Mouse (Mus musculus) duodenum, adult 2 months (tissue): ENCODE measurements around the gene Cuzd1. TPM values are rescaled to one million over a fixed set of nuclear protein-coding genes. Genes with fewer than 3 reads are reported as not detected.

ENCODE experiments used
- polyA plus RNA-seq: library from polyadenylated mRNA; depleted of rRNA; stranded (reverse); fragments of >200 nt; gene quantifications from 2 replicates; pipeline ENCODE4 v1.2.3, GENCODE M21; 2012; ENCODE audit warnings: low replicate concordance; rRNA removed

The Cuzd1 gene
- 5.6 TPM in 1 of 2 replicates, not detected in the other for polyA plus RNA-seq

DNA sequence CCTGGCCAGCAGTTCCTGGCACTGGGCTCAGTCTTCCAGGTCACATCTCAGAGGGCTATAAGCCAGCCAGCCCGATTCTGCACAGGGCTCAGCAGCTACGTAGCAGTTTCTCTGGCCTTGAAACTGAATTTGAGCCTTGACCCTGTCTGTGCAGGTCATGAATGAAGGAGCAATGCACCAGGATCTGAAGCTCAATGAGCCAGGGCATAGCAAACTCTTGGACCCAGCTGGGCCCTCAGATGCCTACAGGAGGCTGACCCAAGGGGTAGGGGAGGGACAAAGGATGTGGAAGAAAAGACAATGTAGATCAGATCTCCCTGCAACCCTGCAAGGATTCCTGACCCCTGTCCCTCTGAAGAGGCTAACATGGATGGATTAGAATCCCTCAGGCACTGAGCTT lies at the start of gene Cuzd1:
TSS of gene Cuzd1 (minus strand) at position 101 of the 400 bp plus-strand sequence.

DNA sequence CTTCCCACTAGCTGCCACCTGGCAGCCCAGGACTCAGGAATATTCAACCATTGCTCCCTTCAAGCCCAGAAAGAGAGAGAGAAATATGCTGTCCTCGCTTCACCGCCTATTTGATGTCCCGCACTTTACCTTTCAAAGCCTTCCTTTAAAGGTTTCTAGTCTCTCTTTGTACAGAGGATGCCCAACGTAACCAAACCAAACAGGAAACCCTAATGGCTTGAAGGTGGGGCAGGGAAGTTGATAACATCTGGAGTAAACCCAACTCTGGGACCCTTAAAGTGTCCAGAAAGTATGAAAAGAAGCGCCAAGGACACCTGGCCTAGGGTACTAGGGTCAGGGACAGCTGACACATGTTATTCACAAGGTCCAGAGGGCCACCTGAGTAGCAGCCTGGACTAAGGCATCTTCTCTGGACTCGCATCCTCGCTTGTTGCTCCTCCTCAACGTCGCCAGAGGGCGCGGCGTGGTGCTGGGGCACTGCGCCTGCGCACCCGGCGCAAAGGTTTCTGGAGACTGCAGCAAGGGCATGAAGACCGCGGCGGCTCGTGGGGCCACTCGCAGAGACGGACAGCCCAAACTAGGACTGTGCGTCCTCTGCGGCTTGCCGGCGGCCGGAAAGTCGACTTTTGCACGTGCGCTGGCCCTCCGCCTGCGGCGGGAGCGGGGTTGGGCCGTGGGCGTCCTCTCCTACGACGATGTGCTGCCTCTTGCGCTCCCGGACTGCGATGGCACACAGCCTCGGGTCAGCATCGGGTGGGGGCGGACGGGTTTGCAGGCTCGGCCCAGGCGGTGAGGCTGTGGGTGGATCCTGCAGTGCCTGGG lies 48.8 kb upstream of the Cuzd1 start, which contains the start of gene Pstk:
TSS of gene Pstk (plus strand) at position 494 of the 822 bp plus-strand sequence.

DNA sequence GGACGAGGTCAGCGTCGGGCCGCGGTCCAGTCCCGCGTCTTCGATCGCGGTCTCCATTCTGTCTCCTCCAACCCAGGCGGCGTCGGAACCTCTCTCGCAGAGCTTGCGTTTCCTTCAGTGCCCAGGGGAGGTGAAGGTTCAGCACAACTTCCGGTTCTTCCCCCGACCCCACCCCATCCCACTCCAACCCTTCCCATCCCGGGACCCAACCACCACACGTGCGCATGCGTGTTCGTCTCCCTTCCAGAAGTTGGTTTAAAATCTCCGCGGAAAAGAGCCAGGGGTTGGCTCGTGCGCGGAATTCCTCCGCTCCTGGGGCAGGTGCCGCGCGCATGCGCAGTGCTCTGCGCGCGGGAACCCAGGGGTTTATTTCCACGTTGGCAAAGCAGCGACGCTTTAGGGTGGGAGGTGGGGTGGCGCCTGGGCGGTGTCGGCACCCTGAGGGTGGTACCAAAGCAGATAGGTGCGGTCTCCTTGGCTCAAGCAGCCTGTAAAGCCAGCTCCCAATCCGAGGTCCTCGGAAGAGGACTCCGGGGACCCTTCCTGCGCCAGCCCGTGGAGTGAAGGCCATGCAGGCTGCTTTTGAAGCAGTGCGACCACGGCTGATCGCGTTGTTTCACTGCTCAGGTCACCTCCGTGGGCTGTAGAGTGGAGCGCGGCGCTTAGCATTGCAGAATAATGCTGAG lies 40.7 kb upstream of the Cuzd1 start, which contains the start of gene 2310057M21Rik:
TSS of gene 2310057M21Rik (minus strand) at position 145 of the 686 bp plus-strand sequence.

DNA sequence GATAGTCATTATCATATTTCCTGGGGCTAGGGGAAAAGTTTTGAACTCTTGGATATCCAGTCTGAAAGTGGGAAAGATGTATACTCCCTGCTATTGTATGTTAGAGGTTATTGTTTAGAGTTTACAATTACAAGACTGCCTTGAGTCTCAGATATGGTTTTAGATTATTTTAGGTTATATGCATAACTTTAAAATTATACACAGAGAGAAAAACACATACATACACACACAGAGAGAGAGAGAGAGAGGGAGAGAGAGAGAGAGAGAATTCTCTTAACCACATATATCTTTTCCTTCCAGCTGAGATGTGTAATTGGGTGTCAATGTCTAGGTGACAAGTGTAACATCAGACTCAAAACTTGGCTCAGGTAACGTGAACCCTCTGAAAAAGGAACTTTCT lies 11.5 kb upstream of the Cuzd1 start, which contains the start of gene Fam24a:
TSS of gene Fam24a (plus strand) at position 301 of the 400 bp plus-strand sequence.

DNA sequence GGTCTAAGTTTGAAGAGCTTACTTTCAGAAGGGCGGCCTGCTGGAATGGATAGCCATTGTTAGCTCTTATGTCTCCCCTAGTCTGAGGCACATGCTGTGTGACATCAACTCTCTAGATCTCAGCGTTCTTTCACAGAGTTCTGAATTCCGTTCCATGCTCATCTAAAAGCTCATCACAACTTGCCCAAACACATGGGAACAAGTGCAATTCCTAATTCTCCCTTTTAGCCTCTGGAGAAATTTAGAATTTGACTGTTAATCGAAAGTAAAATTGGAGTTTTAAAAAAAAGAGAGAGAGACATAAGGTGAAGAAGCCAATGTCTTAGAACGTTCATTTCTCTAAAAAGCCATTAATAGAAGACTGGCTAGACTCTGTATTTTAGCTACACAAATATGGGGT lies 7.3 kb upstream of the Cuzd1 start, which contains the start of gene Fam24b:
TSS of gene Fam24b (minus strand) at position 101 of the 400 bp plus-strand sequence.

Other genes with a start within 250 kb of the Cuzd1 start
- not detected in 2 replicates for gene 4933402N03Rik, start 176.0 kb downstream of the Cuzd1 start, polyA plus RNA-seq
- 0.39 TPM in 1 of 2 replicates, not detected in the other for gene 5430419D17Rik, start 147.9 kb downstream of the Cuzd1 start, polyA plus RNA-seq
- 0.15 TPM in 1 of 2 replicates, not detected in the other for gene Fam24b, start 7.2 kb upstream of the Cuzd1 start, polyA plus RNA-seq
- not detected in 2 replicates for gene Fam24a, start 11.6 kb upstream of the Cuzd1 start, polyA plus RNA-seq
- 1.2 and 6.0 TPM in 2 replicates for gene 2310057M21Rik, start 40.5 kb upstream of the Cuzd1 start, polyA plus RNA-seq
- gene Pstk, start 48.8 kb upstream of the Cuzd1 start, polyA plus RNA-seq = 44.4 and 63.0 TPM in 2 replicates
- gene Ikzf5, start 88.2 kb upstream of the Cuzd1 start, polyA plus RNA-seq = 2.1 and 4.3 TPM in 2 replicates
- gene Acadsb, start 88.3 kb upstream of the Cuzd1 start, polyA plus RNA-seq = 0.78 and 1.8 TPM in 2 replicates
- 2.5 and 4.6 TPM in 2 replicates for gene Hmx3, start 220.6 kb upstream of the Cuzd1 start, polyA plus RNA-seq
- 0.69 and 0.78 TPM in 2 replicates for gene Hmx2, start 226.5 kb upstream of the Cuzd1 start, polyA plus RNA-seq
- 18.6 and 21.7 TPM in 2 replicates for gene Bub3, start 237.9 kb upstream of the Cuzd1 start, polyA plus RNA-seq